Mouse (Mus musculus) adrenal gland, adult 8-10 months (tissue): ENCODE data around the gene Arsb. TPM values are rescaled to one million over a fixed set of nuclear protein-coding genes. Genes with fewer than 3 reads are reported as not detected.
"Not testable (repeated sequence)": the region's sequence is repeated elsewhere in the genome, so short reads cannot be mapped to it uniquely, and the experiment has no call there.

Experiments
- DNase-seq: peaks from one replicate; pipeline ENCODE4 v3.0.0; 2022
- total RNA-seq, 4 experiments: library from RNA; stranded (reverse); gene quantifications; 2 replicates each; pipeline ENCODE4 v1.2.4; 2022

Gene Arsb
- total RNA-seq, 4 experiments from 2014 or later = 46.8 to 54.0 (median 48.8) TPM

DNA sequence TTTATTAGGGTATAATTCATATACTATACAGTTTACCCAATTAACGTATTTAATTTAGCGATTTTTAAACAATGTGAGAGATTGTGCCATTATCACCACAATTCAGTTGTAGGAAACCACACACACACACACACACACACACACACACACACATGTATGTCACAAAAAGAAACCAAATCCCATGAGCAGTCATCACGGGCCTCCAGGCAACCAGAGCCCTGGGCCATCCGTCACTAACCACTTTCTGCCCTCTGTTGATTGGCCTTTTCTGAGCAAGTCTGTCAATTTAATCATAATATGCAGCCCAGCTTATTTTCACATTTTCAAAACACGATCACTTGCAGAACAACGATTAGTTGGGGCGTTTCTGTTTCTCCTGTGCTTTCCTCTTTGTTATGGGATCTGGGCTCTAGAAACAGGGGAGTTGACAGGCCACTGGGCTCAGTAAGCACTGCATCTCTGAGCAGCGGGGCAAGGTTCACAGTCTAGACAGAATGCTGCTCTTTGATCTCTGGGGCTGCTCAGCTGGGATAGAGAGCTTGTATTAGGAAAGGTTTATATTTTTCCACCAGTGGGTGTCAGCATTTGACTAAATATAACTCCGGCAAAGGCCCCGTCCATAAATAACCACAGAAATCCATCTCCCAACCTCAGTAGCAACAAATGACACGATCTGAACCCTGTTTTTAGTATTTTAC, 21.7 kb downstream of the Arsb start:
- no peak for DNase-seq

DNA sequence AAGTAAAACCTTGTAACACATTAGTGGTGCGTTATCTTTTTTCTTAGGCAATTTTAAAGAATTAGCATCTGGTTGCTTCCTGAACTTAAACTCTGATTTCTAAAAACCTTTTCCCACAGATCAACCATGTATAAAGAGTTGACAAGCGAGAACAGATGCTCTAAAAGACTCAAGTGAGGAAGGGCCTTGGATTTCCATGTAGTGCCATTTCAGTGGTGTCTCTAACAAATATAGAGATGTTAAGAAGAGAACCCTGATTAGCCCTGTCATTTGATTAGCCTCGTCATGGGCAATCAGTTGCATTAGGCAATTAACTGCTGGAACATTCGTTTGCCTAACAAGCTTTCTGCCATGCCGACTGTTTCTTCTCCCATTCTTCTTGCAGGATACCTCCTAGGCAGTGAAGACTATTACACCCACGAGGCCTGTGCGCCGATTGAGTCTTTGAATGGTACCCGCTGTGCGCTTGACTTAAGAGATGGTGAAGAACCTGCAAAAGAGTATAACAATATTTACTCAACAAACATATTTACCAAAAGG, 22.3 kb downstream of the Arsb start:
- no peak for DNase-seq

- DNase-seq = no peak
Observed at GRCm38 (mm10) chr13:93797011-93797600, 25.7 kb downstream of the Arsb start.

- DNase-seq = not testable (repeated sequence)
Observed at GRCm38 (mm10) chr13:93810311-93810710, 38.9 kb downstream of the Arsb start.

DNA sequence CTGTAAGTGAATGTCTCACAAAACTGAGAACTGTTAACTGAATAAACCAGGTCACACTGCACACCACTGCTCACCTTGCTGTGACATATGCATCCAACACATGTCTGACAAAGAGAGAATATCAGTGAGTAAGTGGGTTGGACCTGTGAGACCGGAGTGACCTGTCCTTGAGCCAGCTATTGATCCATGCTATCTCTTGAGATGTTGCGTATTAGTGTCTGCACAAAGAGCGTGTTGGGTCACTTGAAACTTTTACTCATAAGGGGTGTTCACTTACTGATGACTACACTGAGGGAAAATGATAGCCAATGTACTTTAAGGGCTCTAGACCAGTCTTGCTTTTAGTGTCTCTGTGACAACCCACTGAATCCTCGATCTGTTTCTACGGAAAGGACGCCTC, 42.7 kb downstream of the Arsb start:
- no peak for DNase-seq

DNA sequence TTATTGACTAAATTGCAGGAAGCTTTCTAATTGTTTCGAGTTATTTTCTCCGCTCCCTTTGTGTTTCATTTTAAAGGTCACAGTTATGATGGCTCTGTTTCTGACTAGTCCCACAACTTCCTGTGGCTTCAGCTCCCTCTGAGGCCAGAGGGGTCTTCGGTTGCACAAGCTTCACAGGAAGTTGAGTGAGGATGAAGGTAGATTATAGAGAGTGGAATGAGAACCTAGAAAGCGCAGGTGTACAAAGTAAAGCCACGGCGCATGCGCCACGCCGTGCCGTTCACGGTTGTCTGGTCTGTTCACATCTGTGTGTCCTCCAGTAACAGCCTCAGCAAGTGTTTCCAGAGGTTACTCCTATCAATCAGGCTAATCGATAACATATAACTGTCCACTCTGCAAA, 43.2 kb downstream of the Arsb start:
- DNase-seq = no peak

- no peak for DNase-seq
Observed at GRCm38 (mm10) chr13:93815128-93815527, 43.7 kb downstream of the Arsb start.

- DNase-seq = no peak
Observed at GRCm38 (mm10) chr13:93816127-93816526, 44.7 kb downstream of the Arsb start.

DNA sequence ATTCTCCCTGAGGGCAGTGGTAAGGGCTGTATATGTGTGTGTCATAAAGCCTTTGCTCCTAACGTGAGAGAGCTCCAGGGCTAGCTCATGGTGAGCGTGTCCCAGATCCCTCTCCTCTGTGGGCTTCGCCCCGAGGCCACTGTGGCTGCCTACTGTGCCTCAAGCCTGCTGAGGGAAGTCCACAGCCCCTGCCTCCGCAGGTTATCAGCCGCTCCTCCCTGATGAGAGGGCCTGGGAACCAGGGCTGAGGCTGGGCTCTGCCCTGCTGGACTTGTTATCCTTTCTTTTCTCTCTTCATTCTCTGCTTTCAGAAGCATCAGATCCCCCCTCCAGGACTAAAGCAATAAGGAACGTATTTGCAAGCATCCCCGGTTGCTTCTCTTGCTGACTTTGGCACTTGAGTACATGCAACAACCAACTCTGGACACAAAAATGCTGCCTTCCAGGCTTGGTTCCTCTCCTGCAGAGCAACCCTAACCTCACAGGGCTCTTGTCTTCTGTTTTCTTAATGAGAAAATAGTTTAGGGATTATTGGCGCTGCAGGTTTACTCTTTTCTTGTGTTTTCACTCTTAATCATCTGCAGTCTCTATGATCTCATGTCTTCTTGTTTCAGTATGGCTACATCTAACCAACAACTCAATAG, 45.4 kb downstream of the Arsb start:
- no peak for DNase-seq

GRCm38 (mm10) chr13:93820173-93820572, 48.7 kb downstream of the Arsb start:
- no peak for DNase-seq

- DNase-seq = peak; percentile 66
Observed at GRCm38 (mm10) chr13:93822001-93822400, 50.6 kb downstream of the Arsb start.

DNA sequence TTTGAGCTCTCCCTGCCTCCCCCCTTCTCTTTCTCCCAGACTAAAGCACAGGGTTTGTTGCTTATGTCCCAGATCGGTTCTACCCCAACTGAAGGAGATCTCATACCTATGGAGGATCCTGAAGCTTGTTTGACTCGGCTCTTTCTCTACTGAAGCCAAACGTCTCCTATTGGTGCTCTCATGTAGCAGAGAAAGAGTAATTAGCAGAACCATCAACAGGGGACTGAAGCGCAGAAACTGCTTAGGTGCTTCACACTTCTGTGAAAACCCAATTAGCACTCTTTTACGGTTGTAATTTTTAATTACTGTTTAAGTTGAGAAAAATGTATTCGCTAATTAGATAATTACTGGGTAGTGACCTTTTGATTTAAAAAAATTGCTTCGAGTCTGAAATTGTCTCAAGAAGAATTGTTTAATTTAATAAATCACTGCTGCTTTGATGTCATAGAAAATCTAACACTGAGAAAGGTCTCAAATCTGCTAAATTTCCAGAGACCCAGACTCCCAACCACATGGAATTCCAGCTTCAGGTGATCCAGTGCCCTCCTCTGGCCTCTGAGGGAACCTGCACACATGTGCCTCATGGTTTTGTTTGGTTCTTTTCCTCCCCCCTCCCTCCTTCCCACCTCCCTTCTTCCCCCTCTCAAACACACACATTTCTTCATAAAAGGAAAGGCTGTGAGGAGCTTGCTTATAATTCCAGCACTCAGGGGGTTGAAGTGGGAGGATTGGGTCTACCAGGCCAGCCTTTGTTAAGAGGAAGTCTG, 54.5 kb downstream of the Arsb start:
- no peak for DNase-seq

- no peak for DNase-seq
Observed at GRCm38 (mm10) chr13:93827745-93828144, 56.3 kb downstream of the Arsb start.

DNA sequence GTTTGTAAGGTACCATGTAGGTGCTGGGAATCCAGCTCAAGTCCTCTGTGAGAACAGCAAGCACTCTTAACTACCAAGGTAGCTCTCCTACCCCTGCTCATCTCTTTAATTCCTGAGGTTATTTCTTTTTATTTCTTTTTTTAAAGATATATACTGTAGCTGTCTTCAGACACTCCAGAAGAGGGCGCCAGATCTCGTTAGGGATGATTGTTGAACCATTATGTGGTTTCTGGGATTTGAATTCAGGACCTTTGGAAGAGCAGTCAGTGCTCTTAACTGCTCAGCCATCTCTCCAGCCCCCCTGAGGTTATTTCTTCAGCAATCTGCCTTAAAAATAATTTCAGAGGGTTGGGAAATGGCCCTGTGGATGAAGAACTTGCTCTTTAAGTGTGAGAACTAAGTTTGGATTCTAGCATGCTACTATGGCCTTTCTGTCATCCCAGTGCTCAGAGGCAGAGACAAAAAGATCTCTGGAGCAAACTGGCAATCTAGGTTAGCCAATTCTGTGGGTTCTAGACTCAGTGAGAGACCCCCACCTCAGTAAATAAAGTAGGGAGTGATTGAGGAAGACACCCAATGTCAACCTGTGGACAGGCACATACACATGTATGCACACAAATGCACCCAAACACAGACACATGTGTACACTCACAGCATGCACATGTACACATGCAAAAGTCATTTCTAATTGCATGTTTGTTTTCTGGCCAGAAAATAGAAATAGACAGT, 58.3 kb downstream of the Arsb start:
- no peak for DNase-seq

DNA sequence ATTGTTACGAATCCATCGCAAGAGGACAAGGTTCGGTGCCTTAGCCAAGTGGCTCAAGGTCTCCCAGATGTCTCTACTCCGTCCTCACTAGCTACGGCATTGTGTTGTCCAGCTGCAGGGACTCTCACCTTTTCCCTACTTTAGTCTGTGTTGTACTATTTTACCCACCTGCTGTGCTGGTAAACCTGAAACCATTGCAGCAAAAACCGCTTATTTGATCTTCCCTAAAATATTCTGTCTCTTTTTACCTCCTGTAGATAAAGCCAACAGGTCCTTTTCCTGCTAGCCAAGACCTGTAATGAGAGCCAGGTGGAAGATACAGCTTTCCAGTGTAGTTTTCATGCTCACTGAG, 58.8 kb downstream of the Arsb start:
- no peak for DNase-seq

GRCm38 (mm10) chr13:93837481-93838225, 66.2 kb downstream of the Arsb start:
- DNase-seq = no peak

DNA sequence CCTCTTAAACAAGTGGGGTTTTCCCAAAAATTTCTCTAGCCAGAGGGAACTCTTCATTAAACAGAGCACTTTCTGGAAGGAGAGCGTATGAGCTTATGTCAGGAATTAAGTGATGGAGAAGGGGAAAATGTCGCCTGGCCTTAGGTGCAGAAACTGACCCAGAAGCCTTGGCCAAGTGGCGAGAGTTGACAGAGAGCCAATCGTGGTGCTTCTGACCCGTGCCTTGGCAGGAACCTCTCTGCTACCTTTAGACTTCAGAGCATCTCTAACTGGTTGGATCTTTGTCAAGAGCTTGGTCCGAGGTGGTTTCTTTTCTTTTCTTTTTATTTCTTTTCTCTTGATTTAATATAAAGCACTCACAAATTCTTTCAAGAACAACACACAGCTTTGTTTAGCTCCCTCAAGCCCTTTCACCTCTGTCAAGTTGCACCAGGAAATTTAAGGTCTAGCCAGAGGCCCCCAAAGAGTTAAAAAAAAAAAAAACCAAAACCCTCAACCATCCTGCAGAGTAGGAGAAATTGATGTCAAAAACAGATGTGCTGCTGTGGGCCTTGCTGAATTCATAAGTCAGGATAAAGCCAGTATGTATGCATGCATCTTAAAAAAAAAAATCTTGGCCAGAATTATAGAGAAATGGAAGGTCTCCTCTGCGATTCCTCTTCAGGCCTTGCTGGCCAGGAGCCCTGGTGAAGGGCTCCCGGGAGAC, 67.2 kb downstream of the Arsb start:
- no peak for DNase-seq

GRCm38 (mm10) chr13:93839137-93839630, 67.8 kb downstream of the Arsb start:
- DNase-seq = no peak

- no peak for DNase-seq
Observed at GRCm38 (mm10) chr13:93839721-93840120, 68.3 kb downstream of the Arsb start.

DNA sequence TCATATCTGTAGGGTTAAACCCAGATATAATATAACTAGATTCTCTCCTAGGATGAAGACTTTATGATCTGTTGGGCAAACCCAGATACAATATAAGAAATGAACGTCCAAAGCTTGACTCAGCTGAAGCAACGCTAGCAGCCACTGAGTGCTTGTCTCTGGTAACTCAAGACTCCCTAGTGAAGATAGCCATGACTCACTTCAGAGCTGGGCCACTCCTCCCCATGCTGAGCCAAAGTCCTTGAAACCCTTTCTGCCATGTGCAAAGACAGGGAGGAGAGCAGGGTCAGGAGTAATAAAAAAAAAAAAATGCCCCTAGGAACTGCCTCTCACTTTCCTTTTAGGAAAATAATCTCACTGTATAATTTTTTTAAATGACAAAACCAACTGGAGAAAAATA, 68.7 kb downstream of the Arsb start:
- peak; percentile 82 for DNase-seq
